Mouse (Mus musculus) brain, embryonic 14.5 days (tissue): Measurements from ENCODE around the gene Lsm12. TPM values are rescaled to one million over a fixed set of nuclear protein-coding genes. Genes with fewer than 3 reads are reported as not detected.
"Not testable (repeated sequence)": the region's sequence is repeated elsewhere in the genome, so short reads cannot be mapped to it uniquely, and the experiment has no call there.

Experiments
- DNase-seq: peaks from one replicate; pipeline ENCODE4 v3.0.0-alpha.2; 2011; ENCODE audit warnings: low read depth
- CTCF ChIP-seq: fragments of 200-500 bp; IDR thresholded peaks from 2 replicates; pipeline ENCODE4 v1.5.1; 2012; ENCODE audit warnings: inconsistent platforms, mild to moderate bottlenecking, moderate library complexity, borderline replicate concordance; ENCODE audit not compliant: insufficient read depth, insufficient read length; ENCODE audit errors: extremely low read depth
- POLR2A ChIP-seq: fragments of 200-500 bp; IDR thresholded peaks from 2 replicates; pipeline ENCODE4 v1.6.1; 2012; ENCODE audit warnings: mild to moderate bottlenecking, inconsistent platforms, borderline replicate concordance; ENCODE audit not compliant: poor library complexity, insufficient read depth, insufficient read length, severe bottlenecking; ENCODE audit errors: extremely low read depth
- polyA plus RNA-seq: library from polyadenylated mRNA; depleted of rRNA; stranded (reverse); fragments of >200 nt; gene quantifications from 2 replicates; pipeline ENCODE4 v1.2.3, GENCODE M21; 2012

Gene Lsm12
- polyA plus RNA-seq, 1 experiment, result 47.6 TPM

GRCm38 (mm10) chr11:102193657-102194440, 8.8 kb upstream of the Lsm12 start:
- DNase-seq, result no peak
- TF ChIP-seq CTCF (no peak), POLR2A (no peak)

GRCm38 (mm10) chr11:102190848-102191247, 5.8 kb upstream of the Lsm12 start:
- no peak for DNase-seq
- TF ChIP-seq CTCF (no peak), POLR2A (no peak)

GRCm38 (mm10) chr11:102189461-102190436, 4.7 kb upstream of the Lsm12 start, which contains the start of gene G6pc3:
TSS of gene G6pc3 (plus strand) at chr11:102189620.
- TF ChIP-seq POLR2A (no peak), CTCF (no peak)
- peak; percentile 95 for DNase-seq

- TF ChIP-seq POLR2A, result no peak
- TF ChIP-seq CTCF, result no peak
- no peak for DNase-seq
These were observed 3.9 kb upstream of the Lsm12 start for GRCm38 (mm10) chr11:102188980-102189379.

GRCm38 (mm10) chr11:102186235-102186634, 1.1 kb upstream of the Lsm12 start:
- DNase-seq, result no peak
- no peak for TF ChIP-seq CTCF

- TF ChIP-seq POLR2A (no peak), CTCF (no peak)
- DNase-seq, result no peak
These were observed 581 bp upstream of the Lsm12 start for GRCm38 (mm10) chr11:102185677-102186076.

GRCm38 (mm10) chr11:102184253-102184645, 847 bp downstream of the Lsm12 start:
- TF ChIP-seq CTCF (no peak), POLR2A (no peak)
- no peak for DNase-seq

GRCm38 (mm10) chr11:102179836-102180235, 5.3 kb downstream of the Lsm12 start:
- no peak for DNase-seq
- TF ChIP-seq CTCF (no peak), POLR2A (no peak)

- no peak for TF ChIP-seq POLR2A
- no peak for TF ChIP-seq CTCF
These were observed 16.4 kb downstream of the Lsm12 start for GRCm38 (mm10) chr11:102168689-102169088.

GRCm38 (mm10) chr11:102167539-102167938, 17.6 kb downstream of the Lsm12 start:
- DNase-seq, result no peak
- TF ChIP-seq CTCF, result no peak
- no peak for TF ChIP-seq POLR2A

More at GRCm38 (mm10) chr11:102168689-102169088, 16.4 kb downstream of the Lsm12 start:
- no peak for DNase-seq

- no peak for TF ChIP-seq CTCF
- no peak for TF ChIP-seq POLR2A
- peak; percentile 55 for DNase-seq
These were observed 18.9 kb downstream of the Lsm12 start for GRCm38 (mm10) chr11:102165971-102166722.

- TF ChIP-seq CTCF (no peak), POLR2A (no peak)
- DNase-seq, result no peak
These were observed 25.3 kb downstream of the Lsm12 start for GRCm38 (mm10) chr11:102159781-102160180.

- DNase-seq, result not testable (repeated sequence)
These were observed 27.1 kb downstream of the Lsm12 start for GRCm38 (mm10) chr11:102158024-102158423.
